Mouse (Mus musculus): ENCODE results near the gene Stx1a.

Gene Stx1a

DNA sequence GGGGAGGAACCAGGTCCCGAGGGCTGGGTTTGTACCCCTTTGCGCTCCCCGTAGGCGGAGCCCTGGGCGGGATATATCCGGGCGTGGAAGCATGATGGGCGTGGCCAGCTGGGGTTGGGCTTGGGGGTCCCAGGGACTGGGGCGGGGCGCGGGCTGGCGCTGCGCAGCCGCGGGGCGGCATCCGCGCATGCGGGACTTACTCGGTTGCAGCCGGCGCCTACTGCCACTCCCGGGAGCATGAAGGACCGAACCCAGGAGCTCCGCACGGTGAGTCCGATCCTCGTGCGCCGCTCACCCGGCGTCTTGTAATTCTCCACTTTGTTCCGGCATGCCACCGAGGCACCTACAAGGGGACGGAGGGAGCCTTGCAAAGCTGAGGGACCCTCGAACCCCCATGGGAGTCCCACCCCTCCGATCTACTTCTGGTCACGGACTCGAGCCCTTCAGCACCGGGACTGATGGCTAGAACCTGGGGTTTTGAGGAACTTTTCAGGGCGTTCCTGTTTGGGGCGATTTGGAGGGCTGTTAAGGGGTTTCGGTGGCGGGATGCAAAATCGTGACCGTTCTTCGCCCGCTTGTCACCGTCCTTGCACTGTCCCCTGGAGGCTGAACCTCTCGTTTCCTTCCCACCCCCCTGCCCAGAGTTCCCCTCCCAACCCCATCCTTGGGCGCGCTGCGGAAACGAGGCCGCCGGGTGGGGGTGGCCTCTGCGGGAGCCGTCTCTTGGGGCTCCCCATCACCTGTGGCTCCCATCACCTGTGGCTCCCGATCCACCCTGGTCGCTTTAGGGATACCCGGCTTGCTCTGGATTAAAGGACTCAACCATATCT, at the start of gene Stx1a:
Stx1a (plus strand) TSS at position 139 of the 830 bp plus-strand sequence.
- Histone ChIP-seq H3K27me3 (ENCODE audit: insufficient read depth, low read length) (peaks cover 32% of the 10 kb centered on the region), H3K4me1 (replicated peaks; ENCODE audit: low read depth, low read length) (peaks cover 47% of the 10 kb centered on the region), H3K4me3 (replicated peaks; ENCODE audit: low read length) (peak within 1 kb of the TSS; percentile 93), H3K36me3 (ENCODE audit: insufficient read depth, low read length) (no peaks in the 10 kb centered on the region), H3K9me3 (ENCODE audit: low read length) (no peaks in the 10 kb centered on the region)
- TF ChIP-seq NANOG (IDR thresholded peaks at IDR 0.05; ENCODE audit: borderline replicate concordance, low read length) (no peak), CTCF (conservative IDR thresholded peaks at IDR 0.05; ENCODE audit: low read length) (no peak), POU5F1 (IDR thresholded peaks at IDR 0.05; ENCODE audit: borderline replicate concordance, low read length) (no peak)

DNA sequence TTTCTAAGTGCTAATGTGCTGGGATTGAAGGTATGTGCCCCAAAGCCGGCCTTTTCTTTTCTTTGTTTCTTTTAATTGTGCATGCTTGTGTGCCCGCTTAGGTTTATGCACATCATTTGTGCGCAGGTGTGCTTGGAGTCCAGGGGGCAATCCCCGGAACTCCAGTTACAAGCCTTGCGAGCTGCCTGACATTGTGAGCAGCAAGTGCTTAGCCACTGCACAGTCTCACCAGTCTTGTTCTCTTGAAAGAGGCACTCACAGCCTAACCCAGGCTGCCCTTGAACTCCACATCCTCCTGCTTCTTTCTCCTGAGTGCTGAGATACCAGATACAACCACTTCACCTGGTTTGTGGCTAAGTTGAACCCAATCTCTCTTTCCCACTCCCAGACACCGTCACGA, 49.8 kb upstream of the Stx1a start:
- TF ChIP-seq CTCF (conservative IDR thresholded peaks at IDR 0.05; ENCODE audit: low read length) (no peak), NANOG (IDR thresholded peaks at IDR 0.05; ENCODE audit: borderline replicate concordance, low read length) (no peak), POU5F1 (IDR thresholded peaks at IDR 0.05; ENCODE audit: borderline replicate concordance, low read length) (no peak)
- H3K4me3 ChIP-seq (replicated peaks; ENCODE audit: low read length): 0 out of 2 replicates have a peak overlapping the region, but pooled peaks have one; percentile 10
- peaks cover 74% of the 10 kb centered on the region for H3K4me1 ChIP-seq (replicated peaks; ENCODE audit: low read depth, low read length)
- H3K27me3 ChIP-seq (ENCODE audit: insufficient read depth, low read length): no peaks in the 10 kb centered on the region
- H3K9me3 ChIP-seq (ENCODE audit: low read length): no peaks in the 10 kb centered on the region
- H3K36me3 ChIP-seq (ENCODE audit: insufficient read depth, low read length): no peaks in the 10 kb centered on the region

DNA sequence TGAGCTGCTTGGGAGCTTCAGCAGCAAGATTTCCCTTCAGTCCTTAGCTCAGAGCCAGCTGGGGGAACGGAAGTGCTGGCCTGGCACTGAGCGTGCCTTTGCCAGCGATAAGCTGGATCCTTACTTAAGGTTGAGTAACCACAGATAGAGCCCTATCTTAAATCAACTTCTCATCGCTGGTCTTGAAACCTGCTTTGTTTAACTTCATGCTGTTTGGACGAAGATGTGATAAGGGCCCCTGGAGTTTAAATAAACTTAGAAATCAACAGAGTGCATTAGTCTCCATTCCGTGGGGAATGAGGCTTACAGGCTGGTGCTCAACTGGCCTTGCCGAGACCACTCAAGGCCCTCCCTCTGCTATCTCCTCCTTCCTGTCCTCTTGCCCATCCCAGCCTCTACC, 49.0 kb upstream of the Stx1a start:
- H3K27me3 ChIP-seq (ENCODE audit: insufficient read depth, low read length): no peaks in the 10 kb centered on the region
- H3K4me3 ChIP-seq (replicated peaks; ENCODE audit: low read length): no peak overlapping the region
- no peak for TF ChIP-seq NANOG (IDR thresholded peaks at IDR 0.05; ENCODE audit: borderline replicate concordance, low read length)
- TF ChIP-seq POU5F1 (IDR thresholded peaks at IDR 0.05; ENCODE audit: borderline replicate concordance, low read length): no peak
- no peak for TF ChIP-seq CTCF (conservative IDR thresholded peaks at IDR 0.05; ENCODE audit: low read length)
- H3K9me3 ChIP-seq (ENCODE audit: low read length): no peaks in the 10 kb centered on the region
- H3K4me1 ChIP-seq (replicated peaks; ENCODE audit: low read depth, low read length): peaks cover 74% of the 10 kb centered on the region
- H3K36me3 ChIP-seq (ENCODE audit: insufficient read depth, low read length): no peaks in the 10 kb centered on the region

DNA sequence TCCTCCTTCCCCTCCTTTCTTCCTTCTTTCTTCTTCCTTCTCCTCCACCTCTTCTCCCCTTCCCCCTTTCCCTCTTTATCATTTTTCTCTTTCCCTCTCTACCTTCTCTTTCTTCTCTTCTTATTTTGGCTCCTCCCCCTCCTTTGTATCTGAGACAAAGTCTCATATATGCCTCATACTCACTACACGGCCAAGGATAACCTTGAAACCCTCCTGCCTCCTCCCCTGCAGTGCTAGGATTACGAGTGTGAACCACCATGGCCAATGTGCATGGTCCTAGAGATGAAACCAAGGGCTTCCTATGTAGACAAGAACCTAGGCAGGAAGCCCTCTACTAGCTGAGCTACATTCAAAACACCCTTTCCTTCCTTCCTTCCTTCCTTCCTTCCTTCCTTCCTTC, 48.4 kb upstream of the Stx1a start:
- no peaks in the 10 kb centered on the region for H3K36me3 ChIP-seq (ENCODE audit: insufficient read depth, low read length)
- H3K27me3 ChIP-seq (ENCODE audit: insufficient read depth, low read length): no peaks in the 10 kb centered on the region
- TF ChIP-seq CTCF (conservative IDR thresholded peaks at IDR 0.05; ENCODE audit: low read length): no peak
- no peak for TF ChIP-seq NANOG (IDR thresholded peaks at IDR 0.05; ENCODE audit: borderline replicate concordance, low read length)
- no peak for TF ChIP-seq POU5F1 (IDR thresholded peaks at IDR 0.05; ENCODE audit: borderline replicate concordance, low read length)
- no peaks in the 10 kb centered on the region for H3K9me3 ChIP-seq (ENCODE audit: low read length)
- H3K4me3 ChIP-seq (replicated peaks; ENCODE audit: low read length): no peak overlapping the region
- H3K4me1 ChIP-seq (replicated peaks; ENCODE audit: low read depth, low read length): peaks cover 67% of the 10 kb centered on the region

DNA sequence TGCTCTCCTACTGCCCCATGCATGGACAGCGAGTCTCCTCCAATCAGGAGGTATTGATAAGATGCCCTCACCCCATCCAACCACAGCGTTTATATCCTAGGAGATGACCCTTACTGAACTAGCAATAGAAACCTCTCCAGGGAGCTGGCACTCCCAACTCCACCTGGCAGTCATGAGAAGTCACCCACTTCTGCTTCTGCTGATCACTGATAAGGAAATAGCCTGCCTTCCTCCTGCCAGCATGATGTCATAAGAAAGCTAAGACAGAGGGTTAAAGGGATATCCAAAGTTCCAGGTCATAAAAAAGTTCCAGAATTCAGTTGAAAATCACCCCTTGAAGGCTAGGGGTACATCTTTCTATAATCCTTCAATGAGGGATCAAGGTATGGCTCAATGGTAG, 47.1 kb upstream of the Stx1a start:
- Histone ChIP-seq H3K4me3 (replicated peaks; ENCODE audit: low read length) (no peak overlapping the region), H3K9me3 (ENCODE audit: low read length) (no peaks in the 10 kb centered on the region), H3K36me3 (ENCODE audit: insufficient read depth, low read length) (no peaks in the 10 kb centered on the region), H3K27me3 (ENCODE audit: insufficient read depth, low read length) (no peaks in the 10 kb centered on the region), H3K4me1 (replicated peaks; ENCODE audit: low read depth, low read length) (peaks cover 67% of the 10 kb centered on the region)
- TF ChIP-seq CTCF (conservative IDR thresholded peaks at IDR 0.05; ENCODE audit: low read length) (no peak), POU5F1 (IDR thresholded peaks at IDR 0.05; ENCODE audit: borderline replicate concordance, low read length) (no peak), NANOG (IDR thresholded peaks at IDR 0.05; ENCODE audit: borderline replicate concordance, low read length) (no peak)

GRCm38 (mm10) chr5:134976577-134977250, 46.6 kb upstream of the Stx1a start:
- H3K4me1 ChIP-seq (replicated peaks; ENCODE audit: low read depth, low read length): peaks cover 67% of the 10 kb centered on the region
- TF ChIP-seq NANOG (IDR thresholded peaks at IDR 0.05; ENCODE audit: borderline replicate concordance, low read length): no peak
- no peak for TF ChIP-seq CTCF (conservative IDR thresholded peaks at IDR 0.05; ENCODE audit: low read length)
- TF ChIP-seq POU5F1 (IDR thresholded peaks at IDR 0.05; ENCODE audit: borderline replicate concordance, low read length): no peak
- no peak overlapping the region for H3K4me3 ChIP-seq (replicated peaks; ENCODE audit: low read length)

DNA sequence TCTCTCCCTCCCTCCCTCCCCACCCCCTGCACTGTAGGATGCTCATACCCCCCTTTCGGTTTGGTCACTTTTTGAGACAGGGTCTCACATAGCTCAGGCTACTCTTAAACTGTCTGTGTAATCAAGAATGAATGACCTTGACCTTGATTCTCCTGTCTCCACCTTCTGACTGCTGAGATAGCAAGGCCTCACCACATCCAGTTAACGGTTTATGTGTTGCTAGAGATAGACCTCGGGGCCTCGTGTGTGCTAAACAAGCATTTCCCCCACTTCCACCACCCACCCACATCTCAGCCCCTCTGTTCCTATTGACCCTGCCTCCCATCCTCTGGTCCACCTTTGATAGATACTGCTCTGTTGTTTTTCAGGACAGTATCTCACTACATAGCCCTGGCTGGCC, 45.4 kb upstream of the Stx1a start:
- Histone ChIP-seq H3K4me3 (replicated peaks; ENCODE audit: low read length) (no peak overlapping the region), H3K27me3 (ENCODE audit: insufficient read depth, low read length) (no peaks in the 10 kb centered on the region), H3K36me3 (ENCODE audit: insufficient read depth, low read length) (no peaks in the 10 kb centered on the region), H3K9me3 (ENCODE audit: low read length) (no peaks in the 10 kb centered on the region), H3K4me1 (replicated peaks; ENCODE audit: low read depth, low read length) (peaks cover 66% of the 10 kb centered on the region)
- no peak for TF ChIP-seq POU5F1 (IDR thresholded peaks at IDR 0.05; ENCODE audit: borderline replicate concordance, low read length)
- no peak for TF ChIP-seq CTCF (conservative IDR thresholded peaks at IDR 0.05; ENCODE audit: low read length)
- TF ChIP-seq NANOG (IDR thresholded peaks at IDR 0.05; ENCODE audit: borderline replicate concordance, low read length): no peak

More at GRCm38 (mm10) chr5:134976577-134977250, 46.6 kb upstream of the Stx1a start:
- no peaks in the 10 kb centered on the region for H3K9me3 ChIP-seq (ENCODE audit: low read length)
- H3K36me3 ChIP-seq (ENCODE audit: insufficient read depth, low read length): no peaks in the 10 kb centered on the region
- H3K27me3 ChIP-seq (ENCODE audit: insufficient read depth, low read length): no peaks in the 10 kb centered on the region

- peaks cover 72% of the 10 kb centered on the region for H3K4me1 ChIP-seq (replicated peaks; ENCODE audit: low read depth, low read length)
- H3K4me3 ChIP-seq (replicated peaks; ENCODE audit: low read length): peak overlapping the region; percentile 62
- no peaks in the 10 kb centered on the region for H3K9me3 ChIP-seq (ENCODE audit: low read length)
- no peaks in the 10 kb centered on the region for H3K36me3 ChIP-seq (ENCODE audit: insufficient read depth, low read length)
- peaks cover 2% of the 10 kb centered on the region for H3K27me3 ChIP-seq (ENCODE audit: insufficient read depth, low read length)
- TF ChIP-seq POU5F1 (IDR thresholded peaks at IDR 0.05; ENCODE audit: borderline replicate concordance, low read length) (no peak), CTCF (conservative IDR thresholded peaks at IDR 0.05; ENCODE audit: low read length) (no peak), NANOG (IDR thresholded peaks at IDR 0.05; ENCODE audit: borderline replicate concordance, low read length) (no peak)
These were observed 42.1 kb upstream of the Stx1a start for GRCm38 (mm10) chr5:134981149-134981548.
